Mouse (Mus musculus): ENCODE data around the gene Mlst8. TPM values are rescaled to one million over a fixed set of nuclear protein-coding genes. Genes with fewer than 3 reads are reported as not detected.

Mlst8 gene
- total and polyA plus RNA-seq, 3 experiments = 10.0 to 24.7 (median 14.0) TPM

DNA sequence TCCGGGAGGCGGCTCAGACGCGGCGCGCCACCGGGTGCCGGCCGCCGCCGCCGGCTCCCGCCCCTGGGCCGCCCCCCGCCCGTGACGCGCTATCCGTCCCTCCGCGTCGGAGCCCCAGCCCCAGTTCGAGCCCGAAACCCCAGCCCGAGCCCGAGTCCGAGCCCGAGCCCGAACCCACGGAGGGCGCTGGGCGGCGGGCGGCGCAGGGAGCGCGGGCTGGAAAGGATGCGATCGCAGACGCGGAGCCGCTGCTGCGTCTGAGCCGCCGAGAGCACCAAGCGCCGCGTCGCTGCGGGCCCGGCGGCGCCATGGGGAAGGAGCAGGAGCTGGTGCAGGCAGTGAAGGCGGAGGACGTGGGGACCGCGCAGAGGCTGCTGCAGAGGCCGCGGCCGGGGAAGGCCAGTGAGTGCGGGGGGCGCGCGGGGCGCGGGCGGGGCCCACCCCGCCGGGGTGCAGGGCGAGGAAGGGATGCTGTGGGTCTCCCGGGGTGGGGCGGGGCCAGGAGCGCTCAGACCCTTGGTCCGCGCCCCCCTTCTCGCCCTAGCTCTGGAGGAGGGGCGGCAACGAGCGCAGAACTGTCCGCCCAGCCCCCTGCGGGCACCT is 9.9 kb upstream of the Mlst8 start:
- TF ChIP-seq MAFK (IDR thresholded peaks at IDR 0.05; ENCODE audit: insufficient replicate concordance, low read length) (no peak), ELF1 (IDR thresholded peaks at IDR 0.05; ENCODE audit: low read depth, low read length) (no peak), KAT2A (IDR thresholded peaks at IDR 0.05; ENCODE audit: insufficient replicate concordance, low read length) (no peak), UBTF (IDR thresholded peaks at IDR 0.05; ENCODE audit: low read depth, low read length) (peak; percentile 83; the same call in 1 of the 2 replicates), NELFE (IDR thresholded peaks at IDR 0.05; ENCODE audit: low read depth, low read length) (no peak)
- Histone ChIP-seq H3K9me3 (replicated peaks; ENCODE audit: low read length) (no peaks in the 10 kb centered on the region), H3K4me3 (replicated peaks in 1 of 3; ENCODE audit: low read depth in 2 of 3, low read length in 2 of 3, poor library complexity in 1 of 3) (peak overlapping the region in 1 of 3 experiments; percentile 47), H3K27ac (ENCODE audit: insufficient read depth, low read depth) (no peak overlapping the region), H3K4me2 (ENCODE audit: insufficient read depth, low read depth, poor library complexity, severe bottlenecking) (peak overlapping the region; percentile 76), H3K27me3 (replicated peaks) (peaks cover 56% of the 10 kb centered on the region), H3K36me3 (replicated peaks in 1 of 2; ENCODE audit: control insufficient read depth in 1 of 2, insufficient read depth in 1 of 2, low read length in 1 of 2) (no peaks in the 10 kb centered on the region), H3K4me1 (ENCODE audit: control insufficient read depth in 1 of 2, insufficient read depth in 2 of 2) (peaks cover 5 to 6% of the 10 kb centered on the region in 2 experiments; a peak in 2 of 4 replicates), H3K9ac (ENCODE audit: insufficient read depth, low read depth) (no peak overlapping the region; the same call in 1 of the 2 replicates), H3K79me2 (replicated peaks; ENCODE audit: control insufficient read depth, extremely low read depth, insufficient read depth, poor library complexity, severe bottlenecking) (no peaks in the 10 kb centered on the region)
- no peak for DNase-seq (ENCODE audit: extremely low read depth)
- dilution Hi-C loops (cut with MboI; ENCODE audit: extremely low pct_ligation_motif_present, extremely low pct_unique_long_range_greater_than_20kb, low sequenced_read_pairs) = no loop called here
- in situ Hi-C loops (cut with MboI; ENCODE audit: low pct_ligation_motif_present, low pct_unique_long_range_greater_than_20kb, low sequenced_read_pairs) = no loop called here

DNA sequence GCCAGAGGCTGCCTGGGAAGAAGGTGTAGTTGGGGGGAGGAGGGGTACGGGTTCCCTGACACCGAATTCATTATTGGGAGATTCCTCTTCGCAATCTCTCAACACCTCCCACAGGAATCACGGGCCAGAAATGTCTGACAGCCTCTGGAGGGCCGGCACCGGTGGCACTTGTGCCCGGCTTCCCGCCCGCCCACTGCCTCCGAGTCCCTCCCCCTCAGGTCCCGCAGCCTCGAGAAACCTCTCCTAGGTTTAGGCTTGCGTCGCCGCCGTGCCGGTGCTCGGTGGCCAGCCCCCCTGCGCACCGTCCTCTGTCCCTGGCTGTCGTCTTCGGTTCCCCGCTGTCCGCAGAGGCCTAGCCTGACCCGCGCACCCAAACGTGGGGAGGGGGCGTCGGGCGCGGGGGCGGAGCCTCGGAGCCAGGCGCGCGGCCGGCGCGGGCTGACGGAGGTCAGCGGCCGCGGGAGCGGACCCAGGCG is 9.3 kb upstream of the Mlst8 start, which contains the start of gene Caskin1:
TSS of gene Caskin1 (plus strand) at position 416 of the 476 bp plus-strand sequence.
- dilution Hi-C loops (cut with MboI; ENCODE audit: extremely low pct_ligation_motif_present, extremely low pct_unique_long_range_greater_than_20kb, low sequenced_read_pairs) = no loop called here
- H3K27ac ChIP-seq (ENCODE audit: insufficient read depth, low read depth) = no peak within 1 kb of the TSS
- no peaks in the 10 kb centered on the region for H3K9me3 ChIP-seq (replicated peaks; ENCODE audit: low read length)
- TF ChIP-seq SMC3 (IDR thresholded peaks at IDR 0.05; ENCODE audit: low read depth, low read length) (no peak), E2F4 (IDR thresholded peaks at IDR 0.05; ENCODE audit: insufficient replicate concordance, low read depth, low read length) (no peak), ETS1 (conservative IDR thresholded peaks at IDR 0.05; ENCODE audit: low read depth, low read length) (no peak), PAX5 (IDR thresholded peaks at IDR 0.05; ENCODE audit: low read length) (no peak), RAD21 (IDR thresholded peaks at IDR 0.05; ENCODE audit: low read depth, low read length) (no peak), ZC3H11A (IDR thresholded peaks at IDR 0.05; ENCODE audit: low read depth, low read length) (no peak), EP300 (IDR thresholded peaks at IDR 0.05; ENCODE audit: low read length) (no peak), JUND (conservative IDR thresholded peaks at IDR 0.05; ENCODE audit: low read depth, low read length) (no peak), NRF1 (IDR thresholded peaks at IDR 0.05; ENCODE audit: low read depth, low read length) (no peak), MAX (IDR thresholded peaks at IDR 0.05; ENCODE audit: low read length) (no peak), MXI1 (IDR thresholded peaks at IDR 0.05; ENCODE audit: low read depth, low read length) (no peak)
- H3K4me3 ChIP-seq (replicated peaks in 1 of 3; ENCODE audit: low read depth in 2 of 3, low read length in 2 of 3, poor library complexity in 1 of 3) = peak within 1 kb of the TSS in 1 of 3 experiments; percentile 47
- H3K4me2 ChIP-seq (ENCODE audit: insufficient read depth, low read depth, poor library complexity, severe bottlenecking) = peak within 1 kb of the TSS; percentile 76
- H3K79me2 ChIP-seq (replicated peaks; ENCODE audit: control insufficient read depth, extremely low read depth, insufficient read depth, poor library complexity, severe bottlenecking) = no peaks in the 10 kb centered on the region
- H3K4me1 ChIP-seq (ENCODE audit: control insufficient read depth in 1 of 2, insufficient read depth in 2 of 2) = peaks cover 5 to 6% of the 10 kb centered on the region in 2 experiments; a peak in 2 of 4 replicates
- H3K9ac ChIP-seq (ENCODE audit: insufficient read depth, low read depth) = no peak within 1 kb of the TSS; the same call in 1 of the 2 replicates
- no peak for DNase-seq (ENCODE audit: extremely low read depth)
- H3K36me3 ChIP-seq (replicated peaks in 1 of 2; ENCODE audit: control insufficient read depth in 1 of 2, insufficient read depth in 1 of 2, low read length in 1 of 2) = no peaks in the 10 kb centered on the region
- in situ Hi-C loops (cut with MboI; ENCODE audit: low pct_ligation_motif_present, low pct_unique_long_range_greater_than_20kb, low sequenced_read_pairs) = no loop called here
- H3K27me3 ChIP-seq (replicated peaks) = peaks cover 56% of the 10 kb centered on the region

Data from CH12.LX (cell line).